Mouse (Mus musculus) thymus, adult 18-20 months (tissue): ENCODE measurements around the gene Nphp4.

Experiments
- DNase-seq, 2 experiments: peaks; one replicate each; pipeline ENCODE4 v3.0.0; 2022; ENCODE audit warnings: mixed read lengths in 2 of 2

Gene Nphp4

GRCm38 (mm10) chr4:152476427-152477023 lies at the start of gene Nphp4:
Gene Nphp4, plus strand, starts transcription at chr4:152476706.
- DNase-seq = peak; percentile 14 to 19

- no peak for DNase-seq
These were observed 48.2 kb upstream of the Nphp4 start for GRCm38 (mm10) chr4:152428259-152428658.

- no peak for DNase-seq
These were observed 44.2 kb upstream of the Nphp4 start for GRCm38 (mm10) chr4:152432308-152432707.

GRCm38 (mm10) chr4:152434836-152435235 lies 41.7 kb upstream of the Nphp4 start:
- DNase-seq = peak in 1 of 2 experiments; percentile 35

- DNase-seq = peak in 1 of 2 experiments; percentile 13
These were observed 41.3 kb upstream of the Nphp4 start for GRCm38 (mm10) chr4:152435255-152435654.

GRCm38 (mm10) chr4:152440882-152441281 lies 35.6 kb upstream of the Nphp4 start:
- no peak for DNase-seq

GRCm38 (mm10) chr4:152441536-152441935 lies 35.0 kb upstream of the Nphp4 start:
- no peak for DNase-seq

GRCm38 (mm10) chr4:152446178-152446577 lies 30.3 kb upstream of the Nphp4 start:
- peak; percentile 60 to 73 for DNase-seq

- peak; percentile 18 to 21 for DNase-seq
These were observed 28.5 kb upstream of the Nphp4 start for GRCm38 (mm10) chr4:152447731-152448665.

GRCm38 (mm10) chr4:152448666-152449018 lies 27.9 kb upstream of the Nphp4 start:
- DNase-seq = peak; percentile 73 to 79

- no peak for DNase-seq
These were observed 25.1 kb upstream of the Nphp4 start for GRCm38 (mm10) chr4:152451371-152451770.

GRCm38 (mm10) chr4:152453079-152453478 lies 23.4 kb upstream of the Nphp4 start:
- DNase-seq = no peak

- no peak for DNase-seq
These were observed 22.4 kb upstream of the Nphp4 start for GRCm38 (mm10) chr4:152454153-152454552.

- DNase-seq = no peak
These were observed 19.9 kb upstream of the Nphp4 start for GRCm38 (mm10) chr4:152456609-152457008.

- DNase-seq = no peak
These were observed 18.8 kb upstream of the Nphp4 start for GRCm38 (mm10) chr4:152457673-152458072.

GRCm38 (mm10) chr4:152462516-152462915 lies 14.0 kb upstream of the Nphp4 start:
- no peak for DNase-seq

- no peak for DNase-seq
These were observed 13.4 kb upstream of the Nphp4 start for GRCm38 (mm10) chr4:152463147-152463546.

GRCm38 (mm10) chr4:152465116-152465515 lies 11.4 kb upstream of the Nphp4 start:
- DNase-seq = no peak

GRCm38 (mm10) chr4:152466601-152467000 lies 9.9 kb upstream of the Nphp4 start:
- DNase-seq = no peak

- no peak for DNase-seq
These were observed 8.6 kb upstream of the Nphp4 start for GRCm38 (mm10) chr4:152467951-152468350.

GRCm38 (mm10) chr4:152475941-152476340 lies 565 bp upstream of the Nphp4 start:
- no peak for DNase-seq

GRCm38 (mm10) chr4:152477106-152477465 lies 580 bp downstream of the Nphp4 start:
- DNase-seq = no peak

GRCm38 (mm10) chr4:152477466-152478223 lies 1.1 kb downstream of the Nphp4 start, which contains the start of gene Kcnab2:
Gene Kcnab2, minus strand, starts transcription at chr4:152477871.
- peak; percentile 99 to 100 for DNase-seq
